7 mouse cellular contexts compared by ENCODE assay signal in genomic region chr15:11996883-11997282, GRCm38 (mm10). TPM values are rescaled to one million over a fixed set of nuclear protein-coding genes. Genes with fewer than 3 reads are reported as not detected.
DNase-seq lines count a peak whose midpoint lies in the region; ATAC-seq lines count a peak whose summit lies in the region.

TSS of gene Sub1 (minus strand) at chr15:11996983.

- H3K27ac ChIP-seq in forebrain, embryonic 11.5 days (ENCODE audit: low read depth, low read length), result no peak within 1 kb of the TSS
- H3K27ac ChIP-seq in liver, embryonic 12.5 days, result peak within 1 kb of the TSS; percentile 86
- peak within 1 kb of the TSS; percentile 88 for H3K27ac ChIP-seq in stomach, embryonic 16.5 days (ENCODE audit: low read length)

- ATAC-seq in forebrain, embryonic 11.5 days (replicated peaks; ENCODE audit: low FRiP score), result no peak
- no peak for ATAC-seq in hematopoietic stem cell, adult 5-6 weeks (replicated peaks in 1 of 2; ENCODE audit: insufficient read depth in 1 of 2, low FRiP score in 2 of 2, low TSS enrichment in 1 of 2, low read depth in 1 of 2, poor library complexity in 2 of 2, severe bottlenecking in 2 of 2)
- ATAC-seq in liver, embryonic 12.5 days, result no peak
- no peak for ATAC-seq in stomach, embryonic 16.5 days (ENCODE audit: insufficient read depth, low FRiP score)

- no peaks in the 10 kb centered on the region for H3K36me3 ChIP-seq in forebrain, embryonic 11.5 days (ENCODE audit: control insufficient read depth, insufficient read depth, low read length)
- H3K36me3 ChIP-seq in liver, embryonic 12.5 days, result peaks cover 19% of the 10 kb centered on the region
- H3K36me3 ChIP-seq in stomach, embryonic 16.5 days (ENCODE audit: control insufficient read depth, insufficient read depth, low read length), result no peaks in the 10 kb centered on the region

- 91% methylated on average over 7 of the region's 7 CpGs for WGBS in forebrain, embryonic 11.5 days
- WGBS in liver, embryonic 12.5 days (ENCODE audit: insufficient replicate concordance), result 86% methylated on average over 7 of the region's 7 CpGs
- 91% methylated on average over 7 of the region's 7 CpGs for WGBS in stomach, embryonic 16.5 days

- H3K9ac ChIP-seq in forebrain, embryonic 11.5 days (ENCODE audit: low read length), result peak within 1 kb of the TSS; percentile 82
- H3K9ac ChIP-seq in liver, embryonic 12.5 days, result peak within 1 kb of the TSS; percentile 99
- peak within 1 kb of the TSS; percentile 99 for H3K9ac ChIP-seq in stomach, embryonic 16.5 days (ENCODE audit: low read length)

- peaks cover 2% of the 10 kb centered on the region; the same call in 1 of the 2 replicates for H3K4me1 ChIP-seq in forebrain, embryonic 11.5 days (replicated peaks; ENCODE audit: control insufficient read depth, insufficient read depth, low read length)
- H3K4me1 ChIP-seq in liver, embryonic 12.5 days, result peaks cover 29% of the 10 kb centered on the region
- H3K4me1 ChIP-seq in stomach, embryonic 16.5 days (ENCODE audit: control insufficient read depth, insufficient read depth, low read length), result peaks cover 20% of the 10 kb centered on the region

- no peak for DNase-seq in urinary bladder, adult 2 months (ENCODE audit: low spot score)
- no peak for DNase-seq in urinary bladder, postnatal 10 days (ENCODE audit: low spot score)
- no peak for DNase-seq in forebrain, embryonic 11.5 days (ENCODE audit: low spot score)
- DNase-seq in frontal cortex, postnatal 25 days (ENCODE audit: low spot score in 2 of 2), result no peak

- H3K4me2 ChIP-seq in forebrain, embryonic 11.5 days (ENCODE audit: low read depth, low read length, severe bottlenecking), result peak within 1 kb of the TSS; percentile 21; the same call in 1 of the 2 replicates
- peak within 1 kb of the TSS; percentile 96 for H3K4me2 ChIP-seq in liver, embryonic 12.5 days
- H3K4me2 ChIP-seq in stomach, embryonic 16.5 days (ENCODE audit: low read depth, low read length), result peak within 1 kb of the TSS; percentile 75

- H3K27me3 ChIP-seq in forebrain, embryonic 11.5 days (ENCODE audit: control insufficient read depth, insufficient read depth, low read length), result no peaks in the 10 kb centered on the region
- H3K27me3 ChIP-seq in liver, embryonic 12.5 days (replicated peaks), result no peaks in the 10 kb centered on the region
- H3K27me3 ChIP-seq in stomach, embryonic 16.5 days (ENCODE audit: control insufficient read depth, insufficient read depth, low read length), result no peaks in the 10 kb centered on the region

- peak within 1 kb of the TSS; percentile 98 for H3K4me3 ChIP-seq in forebrain, embryonic 11.5 days (ENCODE audit: low read depth, low read length)
- H3K4me3 ChIP-seq in liver, embryonic 12.5 days, result peak within 1 kb of the TSS; percentile 100
- H3K4me3 ChIP-seq in stomach, embryonic 16.5 days (replicated peaks; ENCODE audit: low read length), result peak within 1 kb of the TSS; percentile 100

- H3K9me3 ChIP-seq in forebrain, embryonic 11.5 days (ENCODE audit: control insufficient read depth, low read length), result no peaks in the 10 kb centered on the region
- H3K9me3 ChIP-seq in liver, embryonic 12.5 days (replicated peaks), result no peaks in the 10 kb centered on the region
- no peaks in the 10 kb centered on the region for H3K9me3 ChIP-seq in stomach, embryonic 16.5 days (replicated peaks; ENCODE audit: control insufficient read depth, low read length)

RNA-seq across cellular contexts. Expression of gene Sub1, which starts in this region (rescaled TPM):
- polyA plus RNA-seq in urinary bladder, adult 2 months (2012; rRNA removed), result 129 and 172 TPM in 2 replicates
- polyA plus RNA-seq in forebrain, embryonic 11.5 days (2014; fragmentation: Nextera tagmentation; extraction: Ambion mirVana), result 627 and 726 TPM in 2 replicates
- 558 and 576 TPM in 2 replicates for total RNA-seq in hematopoietic stem cell, adult 5-6 weeks (2017)
- polyA plus RNA-seq in liver, embryonic 12.5 days (2016; fragmentation: Nextera tagmentation; extraction: Ambion mirVana), result 464 TPM in 2 replicates
- polyA plus RNA-seq in stomach, embryonic 16.5 days (2015; fragmentation: Nextera tagmentation; extraction: Ambion mirVana), result 539 and 637 TPM in 2 replicates

Comparison
In these comparisons a context has a peak if more than half of its experiments do, and no peak if none do; other contexts are left out.
1. H3K4me2 ChIP-seq: peak in every context shown above with its lines; median percentile 96 in liver, embryonic 12.5 days; 75 in stomach, embryonic 16.5 days; 21 in forebrain, embryonic 11.5 days.